Mouse (Mus musculus): ENCODE measurements around the gene Ssbp4. TPM values are rescaled to one million over a fixed set of nuclear protein-coding genes. Genes with fewer than 3 reads are reported as not detected.

Gene Ssbp4
- total RNA-seq, 2 experiments from 2014 or later = 9.2 to 14.4 TPM

DNA sequence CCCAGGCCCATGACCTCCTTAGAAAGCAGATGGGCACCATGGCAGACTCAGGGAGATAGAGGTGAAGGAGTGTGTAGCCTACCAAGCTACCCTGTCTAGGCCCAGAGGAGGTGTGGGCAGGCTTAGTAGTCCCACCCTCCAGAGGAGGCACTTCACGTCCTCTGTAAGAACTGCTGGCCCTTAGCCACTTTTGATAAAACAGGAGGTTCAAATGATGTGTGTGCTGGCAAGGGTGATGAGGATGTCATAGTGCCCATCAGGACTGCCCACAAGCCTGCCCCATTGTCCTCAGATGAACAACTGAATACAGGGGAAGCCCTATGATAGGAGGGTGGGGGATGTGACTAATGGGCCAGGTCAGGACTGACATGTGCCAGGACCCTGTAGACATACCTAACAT, 55.8 kb downstream of the Ssbp4 start:
- H3K27ac ChIP-seq = peak overlapping the region; percentile 94
- intact Hi-C loops (cut with DNase I) = loop anchor here (5.0 kb wide), 1 partner anchor 34 kb away; no protein-coding TSS in a partner anchor
- TF ChIP-seq CTCF (IDR thresholded peaks at IDR 0.05) = no peak
- H3K4me3 ChIP-seq = no peak overlapping the region
- DNase-seq = no peak

DNA sequence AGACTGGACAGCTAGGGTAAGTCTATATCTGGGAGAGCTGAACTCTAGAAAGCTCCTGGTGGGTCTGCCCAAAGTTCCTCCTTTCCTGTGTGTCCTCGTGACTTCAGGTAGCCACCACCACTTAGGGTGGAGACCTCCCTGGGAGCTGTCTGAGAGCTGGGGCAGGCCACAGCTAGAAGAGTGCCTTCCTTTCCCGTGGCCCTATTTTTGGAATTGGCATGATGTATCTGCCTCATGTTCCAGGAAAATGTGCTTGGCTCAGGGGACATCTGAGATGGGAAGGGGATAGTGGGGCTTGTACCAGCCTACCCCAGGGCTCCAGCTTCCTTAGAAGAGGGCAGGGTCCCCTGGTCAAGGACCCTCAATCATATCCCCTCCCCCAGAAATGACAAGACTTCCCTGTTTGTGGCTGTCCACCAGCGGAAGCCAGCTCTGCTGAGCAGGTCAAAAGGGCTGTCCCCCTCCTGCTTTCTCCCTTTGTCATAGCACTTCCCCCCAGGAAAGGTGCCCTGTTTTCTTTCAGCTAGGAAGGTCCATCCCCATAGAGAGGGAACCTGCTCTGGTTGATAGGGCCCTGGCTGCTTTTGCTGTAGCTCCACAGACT, 57.0 kb downstream of the Ssbp4 start:
- peak overlapping the region; percentile 45 for H3K4me3 ChIP-seq
- intact Hi-C loops (cut with DNase I) = loop anchor here (5.0 kb wide), 1 partner anchor 36 kb away; no protein-coding TSS in a partner anchor
- no peak for TF ChIP-seq CTCF (IDR thresholded peaks at IDR 0.05)
- peak overlapping the region; percentile 94 for H3K27ac ChIP-seq
- peak; percentile 66 for DNase-seq

DNA sequence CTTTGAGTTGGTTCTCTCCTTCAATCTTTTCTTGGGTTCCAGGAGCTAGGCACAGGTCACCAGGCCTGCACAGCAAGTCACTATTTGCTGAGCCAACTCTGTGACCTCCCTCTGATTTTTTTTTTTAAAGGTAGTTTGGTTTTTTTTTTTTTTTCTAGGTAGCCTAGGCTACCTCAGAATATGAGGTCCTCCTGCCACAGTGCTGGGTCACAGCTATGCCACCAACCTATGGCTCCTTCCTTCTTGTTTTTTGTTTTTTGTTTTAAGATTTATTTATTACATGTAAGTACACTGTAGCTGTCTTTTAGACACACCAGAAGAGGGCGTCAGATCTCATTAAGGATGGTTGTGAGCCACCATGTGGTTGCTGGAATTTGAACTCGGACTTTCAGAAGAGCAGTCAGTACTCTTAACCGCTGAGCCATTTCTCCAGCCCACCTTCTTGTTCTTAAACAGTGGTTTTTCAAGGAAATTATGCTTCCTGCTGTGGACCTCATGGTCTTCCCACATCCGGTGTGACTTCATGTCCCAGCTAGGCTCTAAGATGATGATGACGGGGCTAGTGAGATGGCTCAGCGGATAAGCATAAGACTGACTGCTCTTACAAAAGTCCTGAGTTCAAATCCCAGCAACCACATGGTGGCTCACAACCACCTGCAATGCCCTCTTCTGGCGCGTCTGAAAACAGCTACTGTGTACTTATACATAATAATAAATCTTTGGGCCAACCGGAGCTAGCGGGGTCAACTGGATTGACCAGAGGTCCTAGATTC, 59.1 kb downstream of the Ssbp4 start:
- intact Hi-C loops (cut with DNase I) = loop anchor here (5.0 kb wide), 1 partner anchor 38 kb away; no protein-coding TSS in a partner anchor
- 0 out of 2 replicates have a peak, but pooled peaks have one; percentile 9 for TF ChIP-seq CTCF (IDR thresholded peaks at IDR 0.05)
- peak overlapping the region; percentile 94 for H3K27ac ChIP-seq
- no peak for DNase-seq
- H3K4me3 ChIP-seq = no peak overlapping the region

DNA sequence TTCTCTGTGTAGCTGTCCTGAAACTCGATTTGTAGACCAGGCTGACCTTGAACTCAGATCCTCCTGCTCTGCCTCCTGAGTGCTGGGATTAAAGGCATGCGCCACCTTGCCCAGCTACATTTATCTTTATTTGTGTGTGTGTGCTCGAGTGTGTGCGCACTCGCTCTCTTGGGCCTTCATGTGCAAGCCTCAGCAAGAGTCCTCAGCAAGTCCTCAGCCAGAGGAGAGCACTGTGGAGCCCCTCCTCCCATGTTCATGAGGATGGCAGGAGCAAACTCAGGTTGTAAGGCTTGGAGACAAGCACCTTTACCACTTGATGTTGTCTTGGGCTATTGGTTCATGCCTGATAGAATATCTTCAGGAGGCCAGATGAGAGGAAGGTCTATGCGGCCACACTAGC, 60.9 kb downstream of the Ssbp4 start:
- H3K4me3 ChIP-seq = no peak overlapping the region
- no peak for DNase-seq
- H3K27ac ChIP-seq = peak overlapping the region; percentile 94
- no peak for TF ChIP-seq CTCF (IDR thresholded peaks at IDR 0.05)
- intact Hi-C loops (cut with DNase I) = no loop called here

Other genes with a start within 250 kb of the Ssbp4 start
- 10 to 100 TPM in 1 of 2 experiments, 1 to 10 TPM in 1; 5.5 to 31.2 TPM for gene Comp, start 235.3 kb downstream of the Ssbp4 start, total RNA-seq (2021)
- 1 to 10 TPM; 8.9 to 9.5 TPM for gene Crtc1, start 169.3 kb downstream of the Ssbp4 start, total RNA-seq (2021)
- 1 to 10 TPM; 6.7 to 8.5 TPM for gene Klhl26, start 131.9 kb downstream of the Ssbp4 start, total RNA-seq (2021)
- not detected for gene Tmem59l, start 121.5 kb downstream of the Ssbp4 start, total RNA-seq (2021)
- gene Crlf1, start 115.7 kb downstream of the Ssbp4 start, total RNA-seq (2021) = 1 to 10 TPM; 2.5 to 3.2 TPM
- gene Rex1bd, start 102.1 kb downstream of the Ssbp4 start, total RNA-seq (2021) = 100 to 1,000 TPM; 146 to 148 TPM
- 100 to 1,000 TPM; 777 to 924 TPM for gene Uba52, start 98.1 kb downstream of the Ssbp4 start, total RNA-seq (2021)
- gene Fkbp8, start 81.1 kb downstream of the Ssbp4 start, total RNA-seq (2021) = 100 to 1,000 TPM; 108 to 112 TPM
- 10 to 100 TPM; 70.4 to 83.9 TPM for gene Kxd1, start 80.9 kb downstream of the Ssbp4 start, total RNA-seq (2021)
- 10 to 100 TPM; 11.9 to 14.6 TPM for gene Ell, start 69.4 kb downstream of the Ssbp4 start, total RNA-seq (2021)
- gene Isyna1, start 14.5 kb downstream of the Ssbp4 start, total RNA-seq (2021) = 1 to 10 TPM; 3.2 to 4.3 TPM
- under 1 TPM; 0.42 to 0.48 TPM for gene Lrrc25, start 7.3 kb upstream of the Ssbp4 start, total RNA-seq (2021)
- gene Gdf15, start 23.6 kb upstream of the Ssbp4 start, total RNA-seq (2021) = under 1 TPM in 1 of 2 experiments, not detected in 1; 0.28 TPM
- 10 to 100 TPM in 1 of 2 experiments, 1 to 10 TPM in 1; 9.3 to 22.5 TPM for gene Pgpep1, start 51.5 kb upstream of the Ssbp4 start, total RNA-seq (2021)
- 10 to 100 TPM; 61.7 to 65.6 TPM for gene Lsm4, start 64.4 kb upstream of the Ssbp4 start, total RNA-seq (2021)
- 10 to 100 TPM; 35.5 to 54.5 TPM for gene Jund, start 90.1 kb upstream of the Ssbp4 start, total RNA-seq (2021)
- gene Iqcn, start 94.6 kb upstream of the Ssbp4 start, total RNA-seq (2021) = not detected
- gene Gm3336, start 109.7 kb upstream of the Ssbp4 start, total RNA-seq (2021) = not detected
- gene Pde4c, start 114.8 kb upstream of the Ssbp4 start, total RNA-seq (2021) = 1 to 10 TPM; 2.4 to 3.0 TPM
- gene Rab3a, start 145.8 kb upstream of the Ssbp4 start, total RNA-seq (2021) = 10 to 100 TPM; 31.9 to 39.8 TPM
- gene Mpv17l2, start 152.1 kb upstream of the Ssbp4 start, total RNA-seq (2021) = 10 to 100 TPM; 21.0 to 22.8 TPM
- 10 to 100 TPM; 13.9 to 16.2 TPM for gene Pik3r2, start 167.8 kb upstream of the Ssbp4 start, total RNA-seq (2021)
- gene Mast3, start 196.2 kb upstream of the Ssbp4 start, total RNA-seq (2021) = 1 to 10 TPM; 2.7 to 3.6 TPM
- gene Il12rb1, start 199.6 kb upstream of the Ssbp4 start, total RNA-seq (2021) = not detected
- gene Arrdc2, start 230.8 kb upstream of the Ssbp4 start, total RNA-seq (2021) = 100 to 1,000 TPM in 1 of 2 experiments, 10 to 100 TPM in 1; 66.5 to 182 TPM

All from gastrocnemius, adult 2 months (tissue).